Mouse (Mus musculus): ENCODE measurements around the gene Gm11639.

Gm11639 gene

GRCm38 (mm10) chr11:104685548-104685947 is at the start of gene Gm11639:
Gm11639 (plus strand) TSS chr11:104685707.
- no peak for DNase-seq

DNA sequence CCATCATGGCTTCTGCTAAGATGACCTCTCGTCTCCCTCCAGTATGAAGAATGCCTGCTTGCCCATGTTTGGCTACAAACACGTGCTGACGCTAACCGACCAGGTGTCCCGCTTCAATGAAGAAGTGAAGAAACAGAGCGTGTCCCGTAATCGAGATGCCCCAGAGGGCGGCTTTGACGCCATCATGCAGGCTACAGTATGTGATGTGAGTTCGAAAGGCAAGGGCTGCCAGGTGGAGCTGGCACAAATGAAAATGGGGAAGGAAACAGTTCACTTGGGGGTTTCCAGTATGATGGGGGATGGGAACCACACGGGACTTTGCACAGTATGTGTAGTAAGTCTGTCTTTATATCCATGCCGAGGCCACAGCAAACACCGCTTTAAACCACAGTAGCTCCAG is 48.5 kb upstream of the Gm11639 start:
- DNase-seq = no peak

DNA sequence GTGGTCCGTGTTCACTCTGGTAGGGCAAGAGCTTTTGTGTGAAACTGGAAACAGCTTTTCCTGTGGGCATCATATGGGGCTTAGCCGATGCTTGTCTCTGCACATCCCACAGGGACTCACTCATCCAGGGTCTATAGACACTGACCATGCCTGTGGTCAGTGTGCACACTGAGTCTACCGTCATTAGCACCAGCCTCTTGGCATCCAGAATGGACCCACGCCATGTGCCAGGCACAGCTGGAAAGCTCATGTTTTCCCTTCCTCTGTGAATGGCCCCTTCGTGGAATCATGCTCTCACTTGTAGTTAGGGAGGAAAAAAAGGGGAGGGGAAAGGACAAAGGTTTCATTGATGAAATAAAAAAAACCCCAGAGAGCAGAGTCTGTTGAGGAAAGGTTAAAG is 47.5 kb upstream of the Gm11639 start:
- no peak for DNase-seq

GRCm38 (mm10) chr11:104638906-104639305 is 46.6 kb upstream of the Gm11639 start:
- no peak for DNase-seq

GRCm38 (mm10) chr11:104639634-104640033 is 45.9 kb upstream of the Gm11639 start:
- DNase-seq = no peak

DNA sequence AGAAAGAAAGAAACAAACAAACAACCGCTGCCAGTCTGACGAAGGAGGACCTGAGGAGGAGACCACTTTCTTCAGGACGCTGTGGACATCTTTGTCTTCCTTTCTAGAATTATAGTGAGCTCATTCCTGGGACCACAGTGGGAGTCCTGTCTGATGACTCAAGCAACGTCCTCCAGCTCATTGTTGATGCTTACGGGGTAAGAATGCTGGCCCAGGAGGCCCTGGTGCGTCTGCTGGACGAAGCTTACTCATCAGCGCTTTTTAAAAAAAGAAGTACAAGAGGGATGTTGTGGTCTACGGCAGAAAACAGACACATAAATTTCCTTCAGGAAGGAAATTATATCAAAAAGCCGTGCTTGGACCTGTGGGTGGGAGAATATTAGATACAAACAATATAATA is 44.6 kb upstream of the Gm11639 start:
- no peak for DNase-seq

GRCm38 (mm10) chr11:104643236-104643635 is 42.3 kb upstream of the Gm11639 start:
- DNase-seq = no peak

DNA sequence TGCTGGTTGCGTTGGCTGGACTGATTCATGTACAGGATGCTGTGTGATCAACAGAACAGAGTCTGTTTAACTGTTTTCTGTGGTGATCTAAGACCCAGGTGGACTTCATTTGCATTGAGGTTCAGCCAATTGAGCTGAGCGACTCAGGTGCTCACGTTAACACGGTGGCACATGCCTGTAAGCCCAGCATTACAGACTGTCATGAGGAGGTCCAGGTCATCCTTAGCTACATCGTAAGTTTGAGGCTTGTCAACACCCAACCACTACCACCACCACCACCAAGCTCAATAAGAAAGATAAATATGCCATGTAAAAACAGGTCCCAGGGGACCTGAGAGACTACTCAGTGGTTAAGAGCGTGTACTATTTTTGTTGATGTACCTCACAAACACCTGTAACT is 40.1 kb upstream of the Gm11639 start:
- no peak for DNase-seq

DNA sequence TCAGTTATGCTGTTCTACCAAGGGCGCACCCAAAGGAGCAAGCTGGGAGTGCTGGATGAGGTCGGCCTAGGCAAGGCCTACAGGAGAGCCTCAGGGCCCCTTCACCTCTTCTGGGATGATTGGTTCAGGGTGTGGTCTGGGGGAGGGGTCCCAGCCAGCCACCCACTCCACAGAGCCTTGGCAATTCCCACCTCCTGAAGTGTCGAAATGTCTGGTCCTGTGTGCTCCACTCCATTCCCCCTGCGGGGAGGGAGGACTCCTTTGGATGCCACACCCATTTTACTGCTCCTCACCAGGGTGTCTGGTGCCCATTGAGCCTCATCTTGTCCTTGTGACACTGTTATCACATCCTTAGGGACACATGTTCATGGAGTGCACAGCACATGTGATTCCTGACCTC is 39.3 kb upstream of the Gm11639 start:
- no peak for DNase-seq

DNA sequence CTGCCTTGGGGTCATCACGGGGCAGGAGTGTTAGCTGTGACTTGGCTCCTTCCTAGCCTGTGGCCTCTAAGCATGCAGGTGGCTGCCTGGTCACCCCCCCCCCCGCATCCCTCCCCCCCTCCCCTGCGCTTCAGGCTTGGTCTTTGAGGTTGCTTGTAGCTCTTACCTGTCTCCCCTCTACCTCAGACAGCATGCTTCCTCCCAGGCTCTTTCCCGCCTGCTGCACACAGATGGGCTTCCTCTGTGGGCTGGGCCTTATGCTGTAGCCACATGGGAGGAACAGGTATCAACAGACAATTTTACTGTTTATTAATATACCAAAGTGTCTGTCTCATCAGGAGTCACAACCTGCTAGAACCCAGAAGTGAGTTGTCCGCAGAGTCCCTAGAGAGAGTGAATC is 38.9 kb upstream of the Gm11639 start:
- DNase-seq = no peak

- no peak for DNase-seq
Observed at GRCm38 (mm10) chr11:104647188-104647867, 38.2 kb upstream of the Gm11639 start.

- no peak for DNase-seq
Observed at GRCm38 (mm10) chr11:104648571-104648970, 36.9 kb upstream of the Gm11639 start.

DNA sequence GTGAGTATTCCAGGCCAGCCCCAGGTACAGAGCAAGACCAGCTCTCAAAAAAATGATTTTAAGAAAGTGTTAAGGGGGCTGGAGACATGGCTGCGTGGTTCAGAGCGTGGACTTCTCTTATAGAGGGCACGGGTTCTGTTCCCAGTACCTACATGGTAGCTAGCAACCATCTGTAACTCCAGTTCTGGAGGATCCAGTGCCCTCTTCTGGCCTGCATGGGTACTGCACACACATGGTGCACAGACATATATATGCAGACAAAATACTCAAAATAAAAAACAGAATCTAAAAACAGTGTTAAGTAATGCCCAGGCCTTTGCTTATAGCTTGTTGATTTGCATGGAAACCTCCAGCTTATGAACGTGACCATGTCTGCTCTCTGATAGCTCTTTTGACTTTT is 24.9 kb upstream of the Gm11639 start:
- DNase-seq = no peak

DNA sequence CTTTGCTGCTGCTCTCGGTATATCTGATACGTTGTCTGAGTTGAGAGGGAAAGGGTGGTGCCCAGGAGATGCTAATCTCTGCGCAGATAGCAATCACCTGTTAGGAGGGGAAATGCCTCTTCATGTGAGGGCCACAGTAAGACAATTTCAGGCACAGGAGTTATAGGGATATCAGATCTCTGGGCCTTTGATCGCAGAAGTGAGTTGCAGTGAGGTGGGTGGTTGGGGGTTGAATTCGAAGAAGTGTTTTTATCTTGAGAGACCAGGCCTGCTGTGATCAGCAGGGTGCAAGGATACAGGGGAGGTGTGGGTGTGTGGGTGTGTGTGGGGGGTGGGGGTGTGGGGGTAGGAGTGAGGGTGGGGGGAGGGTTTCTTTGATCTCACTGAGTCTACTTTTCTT is 24.4 kb upstream of the Gm11639 start:
- DNase-seq = no peak

DNA sequence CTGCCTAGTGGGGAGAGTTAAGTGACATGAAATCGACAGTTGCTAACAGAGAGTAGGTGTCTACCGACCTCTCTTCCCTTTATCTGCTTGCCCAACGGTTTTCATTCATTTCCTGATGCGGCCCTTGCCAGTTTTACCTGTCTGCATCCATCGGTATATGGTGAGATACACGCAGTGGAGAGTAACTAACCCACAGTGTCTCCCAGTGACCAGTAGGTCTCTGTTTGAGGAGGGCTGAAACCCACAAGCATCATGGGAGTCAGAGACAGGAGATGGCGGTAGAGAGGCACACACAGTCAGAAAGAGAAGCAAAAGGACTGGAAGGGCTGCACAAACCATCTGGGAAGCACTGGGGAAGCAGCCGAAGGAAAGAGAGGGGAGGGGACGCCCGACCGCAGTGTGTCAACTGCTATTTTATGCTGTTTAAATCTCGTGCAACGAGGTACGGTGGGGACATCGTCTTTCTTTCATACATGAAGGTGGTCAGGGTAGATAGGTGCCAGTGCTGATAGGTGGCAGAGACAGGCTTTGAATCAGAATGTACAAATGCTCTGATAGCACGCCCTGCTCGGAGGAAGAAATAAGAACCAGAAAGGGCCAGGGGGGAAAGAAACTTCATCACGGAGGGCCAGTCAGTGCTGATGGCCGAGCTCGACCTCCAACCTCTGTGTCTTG is 23.8 kb upstream of the Gm11639 start:
- no peak for DNase-seq

GRCm38 (mm10) chr11:104662573-104662972 is 22.9 kb upstream of the Gm11639 start:
- no peak for DNase-seq

- DNase-seq = no peak
Observed at GRCm38 (mm10) chr11:104663241-104663877, 22.1 kb upstream of the Gm11639 start.

- DNase-seq = no peak
Observed at GRCm38 (mm10) chr11:104663878-104664261, 21.6 kb upstream of the Gm11639 start.

DNA sequence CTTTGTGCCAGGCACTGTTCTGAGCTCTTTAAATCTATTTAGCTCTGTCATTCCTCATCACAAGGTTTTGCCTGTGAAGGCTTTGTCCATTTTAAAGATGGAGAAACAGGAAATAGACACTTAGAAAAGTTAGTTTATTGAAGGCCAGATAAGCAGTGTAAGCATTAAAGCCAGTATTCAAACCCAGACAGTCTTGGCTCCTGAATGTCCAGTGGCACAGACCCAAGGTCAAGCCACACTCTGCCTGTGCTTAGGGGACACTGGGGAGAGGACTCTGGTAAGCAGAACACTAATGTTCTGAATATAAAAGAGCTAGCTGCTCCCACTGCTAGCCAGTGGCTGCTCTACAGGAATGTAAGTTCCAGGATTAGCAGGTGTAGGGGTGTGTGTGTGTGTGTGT is 21.1 kb upstream of the Gm11639 start:
- DNase-seq = no peak

- no peak for DNase-seq
Observed at GRCm38 (mm10) chr11:104667399-104667798, 18.1 kb upstream of the Gm11639 start.

DNA sequence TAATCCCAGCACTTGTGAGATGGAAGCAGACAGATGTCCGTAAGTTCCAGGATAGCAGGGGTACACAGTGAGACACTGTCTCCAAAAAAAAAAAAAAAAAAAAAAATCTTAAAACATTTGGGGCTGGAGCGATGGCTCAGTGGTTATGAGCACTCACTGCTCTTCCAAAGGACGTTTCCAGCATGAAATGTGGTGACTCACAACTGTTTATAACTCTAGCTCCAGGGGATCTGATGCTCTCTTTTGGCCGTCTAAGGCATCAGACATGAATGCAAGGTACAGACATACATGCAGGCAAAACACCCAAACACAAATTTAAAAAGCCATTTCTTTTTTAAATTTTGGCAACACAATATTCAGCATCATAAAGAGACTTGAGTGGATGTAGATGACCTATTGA is 12.1 kb upstream of the Gm11639 start:
- no peak for DNase-seq

DNA sequence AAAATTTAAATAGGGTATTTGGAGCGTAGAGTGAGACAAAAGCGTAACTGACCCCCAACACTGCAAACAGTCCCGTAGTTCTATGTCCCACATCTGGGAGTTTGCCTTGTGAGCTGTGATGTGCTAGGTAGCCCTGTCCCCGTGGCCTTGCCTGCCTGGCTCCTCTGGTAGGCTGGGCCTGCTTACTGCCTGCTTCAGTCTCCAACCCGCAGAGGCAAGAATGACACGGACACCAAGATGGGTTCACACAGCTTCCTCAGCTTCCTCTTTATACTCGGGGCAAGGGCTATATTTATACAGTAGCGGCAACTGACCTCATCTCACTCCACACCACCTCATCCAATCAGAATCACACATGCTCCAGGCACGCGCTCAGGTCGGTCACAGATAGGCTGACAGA is 10.7 kb upstream of the Gm11639 start:
- no peak for DNase-seq

DNA sequence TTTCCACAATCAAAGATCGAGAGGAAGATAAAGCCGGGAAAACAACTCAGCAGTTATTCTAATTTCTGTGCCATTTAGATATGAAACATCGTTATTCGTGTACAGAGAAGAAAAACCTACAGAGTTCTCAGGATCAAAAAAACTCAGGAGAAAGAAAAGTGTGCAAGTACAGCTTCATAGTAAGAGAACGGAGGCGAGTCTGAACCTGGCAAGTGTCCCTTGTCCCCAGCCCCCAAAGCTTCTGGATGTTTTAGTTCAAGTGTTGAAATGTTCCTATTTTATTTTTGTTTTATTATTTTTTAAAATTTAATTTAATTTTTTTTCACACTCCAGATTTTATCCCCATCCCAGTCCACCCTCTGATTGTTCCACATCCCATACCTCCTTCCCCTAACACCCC is 7.7 kb downstream of the Gm11639 start:
- no peak for DNase-seq

DNA sequence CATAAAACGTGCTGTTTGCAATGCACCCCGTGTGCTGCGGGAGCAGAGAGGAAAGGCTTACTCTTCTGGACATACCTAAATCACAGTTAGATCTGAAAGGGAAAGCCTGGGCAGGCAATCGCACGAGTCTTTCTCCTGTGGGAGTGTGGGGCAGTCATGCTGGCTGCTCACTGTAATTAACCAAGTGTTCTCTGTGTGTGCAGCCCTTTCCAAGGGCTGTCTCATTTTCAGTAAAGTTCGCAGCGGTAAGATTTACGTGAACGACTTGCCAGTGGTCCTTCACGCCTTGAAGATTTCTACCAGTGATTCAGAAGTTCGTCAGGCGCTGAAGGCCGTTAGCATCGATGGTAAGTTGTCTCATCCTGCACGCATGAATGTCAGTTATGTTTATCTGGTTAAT is 18.6 kb downstream of the Gm11639 start:
- no peak for DNase-seq

GRCm38 (mm10) chr11:104707084-104707483 is 21.6 kb downstream of the Gm11639 start:
- no peak for DNase-seq
